Mouse (Mus musculus) gastrocnemius, postnatal 14 days (tissue): Measurements from ENCODE around the gene Ppfia1. TPM values are rescaled to one million over a fixed set of nuclear protein-coding genes. Genes with fewer than 3 reads are reported as not detected.

Source experiments
- DNase-seq: peaks from one replicate; pipeline ENCODE4 v3.0.0; 2021; ENCODE audit warnings: mixed read lengths
- intact Hi-C: fragments of 180-260 bp; cut with DNase I; formaldehyde crosslinking; loops from one replicate; pipeline ENCODE4 v1.15.1; 2025; ENCODE audit warnings: low total_unique reads
- long read RNA-seq, 2 experiments: library from polyadenylated mRNA; stranded (forward); transcript quantifications; one replicate each; pipeline ENCODE4 v2.0.0; 2021
- total RNA-seq, 2 experiments: library from RNA; stranded (reverse); gene quantifications; 2 replicates each; pipeline ENCODE4 v1.2.3; 2021

The Ppfia1 gene
- total RNA-seq, result 10 to 100 TPM; 25.6 to 29.6 TPM
- long read RNA-seq, experiment 1, partial matches to known transcripts, result 4 of 16 reads
- long read RNA-seq, experiment 1, other reads (novel, unspliced or antisense), result 12 of 16 reads
- long read RNA-seq, experiment 2, partial matches to known transcripts, result 1 of 34 reads
- long read RNA-seq, experiment 2, other reads (novel, unspliced or antisense), result 33 of 34 reads

GRCm38 (mm10) chr7:144553237-144554122 lies at the start of gene Ppfia1:
Gene Ppfia1, minus strand, starts transcription at chr7:144553729.
- peak; percentile 99 for DNase-seq
- intact Hi-C loops, result no loop called here

GRCm38 (mm10) chr7:144600333-144600900 lies 46.9 kb upstream of the Ppfia1 start:
- intact Hi-C loops, result no loop called here
- DNase-seq, result no peak

DNA sequence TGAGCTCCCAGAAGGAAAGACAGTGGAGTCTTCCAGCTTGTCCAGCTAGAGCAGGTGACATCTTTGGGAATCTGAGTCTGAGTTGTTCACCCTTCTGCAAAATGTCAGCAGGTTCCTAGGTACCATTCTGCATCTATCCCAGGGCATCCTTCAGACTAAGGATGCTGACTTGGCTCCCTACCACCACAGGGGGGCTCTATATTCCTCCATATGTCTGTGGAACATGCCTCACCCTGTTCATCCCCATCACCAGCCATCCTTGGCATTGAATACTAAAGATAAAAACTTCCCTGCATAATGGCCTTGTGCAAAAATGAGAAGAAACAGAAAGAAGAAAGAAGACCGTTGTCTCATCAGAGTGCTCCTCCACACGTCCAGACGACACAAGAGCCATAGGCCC lies 36.0 kb upstream of the Ppfia1 start:
- no peak for DNase-seq
- intact Hi-C loops, result no loop called here

DNA sequence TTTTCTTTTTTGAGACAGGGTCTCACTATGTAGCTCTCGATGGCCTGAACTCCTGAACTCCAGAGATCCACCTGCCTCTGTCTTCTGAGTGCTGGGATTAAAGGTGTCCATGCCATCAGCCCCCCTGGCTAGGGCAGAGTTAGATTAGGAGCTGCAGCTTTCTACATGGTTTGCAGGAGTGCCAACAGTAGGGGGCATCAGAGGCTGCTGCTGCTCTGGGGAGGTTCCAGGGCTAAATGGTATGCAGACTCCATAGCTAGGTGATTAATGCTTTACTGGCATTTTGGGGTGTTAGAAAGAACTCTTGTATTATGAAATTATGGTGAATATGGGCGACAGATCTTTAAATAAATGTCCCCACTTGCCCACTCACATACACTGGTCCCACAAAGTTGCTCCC lies 33.8 kb upstream of the Ppfia1 start:
- intact Hi-C loops, result loop anchor here (2.0 kb wide), 1 partner anchor 188 kb away; no protein-coding TSS in a partner anchor
- no peak for DNase-seq

DNA sequence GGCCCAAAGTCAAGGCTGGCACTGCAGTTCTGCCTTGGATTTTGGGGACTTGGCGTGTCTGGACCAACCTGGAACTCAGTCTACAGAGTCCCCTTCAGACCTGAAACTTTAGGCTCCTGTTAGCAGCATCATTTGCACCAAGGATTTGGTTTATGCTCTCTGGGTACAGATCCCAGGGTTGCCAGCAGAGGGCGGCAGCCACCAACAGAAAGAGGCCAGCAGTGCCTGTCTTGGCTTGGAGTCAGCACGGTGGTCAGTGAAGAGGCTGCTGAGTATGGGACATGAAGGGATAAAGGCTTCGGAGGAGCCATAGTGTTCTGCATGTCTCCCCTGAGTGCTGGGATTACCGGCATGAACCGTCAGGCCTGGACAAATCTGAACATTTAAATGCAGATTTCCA lies 32.1 kb upstream of the Ppfia1 start:
- intact Hi-C loops, result loop anchor here (2.0 kb wide), 1 partner anchor 189 kb away; no protein-coding TSS in a partner anchor
- peak; percentile 74 for DNase-seq

- intact Hi-C loops, result no loop called here
- peak; percentile 49 for DNase-seq
Measured at GRCm38 (mm10) chr7:144583619-144584018, 30.1 kb upstream of the Ppfia1 start.

DNA sequence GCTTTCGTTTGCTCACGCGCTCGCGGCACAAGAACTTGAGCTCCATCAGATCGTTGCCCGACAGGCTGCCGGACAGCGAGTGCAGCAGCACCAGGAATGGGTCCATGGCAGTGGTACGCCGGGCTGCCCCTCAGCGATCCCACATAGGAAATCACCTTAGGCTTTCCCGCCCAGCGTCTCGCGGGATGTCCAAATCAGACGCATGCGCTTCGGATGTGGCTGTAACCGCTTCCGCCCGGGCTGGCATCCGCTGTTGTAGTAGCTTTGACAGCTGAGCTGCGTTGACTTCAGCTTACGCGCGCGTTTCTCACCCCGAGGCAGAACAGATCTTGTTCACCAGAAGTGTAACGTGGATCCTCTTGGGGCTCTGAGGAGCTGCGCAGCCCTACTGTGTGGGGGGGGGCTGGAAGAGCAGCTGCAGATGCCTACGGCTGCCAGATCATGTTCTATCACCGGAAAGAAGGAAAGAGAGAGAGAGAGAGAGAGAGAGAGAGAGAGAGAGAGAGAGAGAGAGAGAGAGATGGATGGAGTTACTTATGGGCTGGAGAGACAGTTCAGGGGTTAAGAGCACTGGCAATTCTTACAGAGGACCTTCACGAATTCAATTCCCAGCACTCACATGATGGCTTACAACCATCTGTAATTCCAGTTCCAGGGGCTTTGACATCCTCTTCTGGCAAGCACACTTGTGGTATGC lies 28.9 kb upstream of the Ppfia1 start, which contains the start of gene Fadd:
Gene Fadd, minus strand, starts transcription at position 180 of the 697 bp plus-strand sequence.
- intact Hi-C loops, result no loop called here
- peak; percentile 95 for DNase-seq

GRCm38 (mm10) chr7:144581559-144582283 lies 28.2 kb upstream of the Ppfia1 start:
- intact Hi-C loops, result no loop called here
- DNase-seq, result peak; percentile 84

DNA sequence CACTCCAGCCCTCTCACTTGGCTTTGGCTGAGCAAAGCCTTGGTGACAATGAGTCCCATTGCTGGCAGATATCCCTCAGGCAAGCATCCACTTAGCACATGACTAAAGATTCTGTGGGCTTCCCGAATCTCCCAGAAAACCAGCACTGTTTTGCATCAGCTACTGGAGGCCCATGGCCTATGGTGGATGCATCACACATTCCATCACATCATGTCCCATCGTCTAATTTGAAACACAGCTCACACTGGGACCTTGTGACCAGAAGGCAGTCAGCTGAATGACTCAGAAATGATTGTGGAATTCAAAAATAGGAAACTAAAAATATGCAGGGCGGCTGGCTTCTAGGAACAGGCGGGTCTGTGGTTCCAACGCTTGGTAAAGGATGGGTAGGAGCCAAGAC lies 24.3 kb upstream of the Ppfia1 start:
- DNase-seq, result no peak
- intact Hi-C loops, result loop anchor here (10.0 kb wide), 1 partner anchor 113 kb away; no protein-coding TSS in a partner anchor

DNA sequence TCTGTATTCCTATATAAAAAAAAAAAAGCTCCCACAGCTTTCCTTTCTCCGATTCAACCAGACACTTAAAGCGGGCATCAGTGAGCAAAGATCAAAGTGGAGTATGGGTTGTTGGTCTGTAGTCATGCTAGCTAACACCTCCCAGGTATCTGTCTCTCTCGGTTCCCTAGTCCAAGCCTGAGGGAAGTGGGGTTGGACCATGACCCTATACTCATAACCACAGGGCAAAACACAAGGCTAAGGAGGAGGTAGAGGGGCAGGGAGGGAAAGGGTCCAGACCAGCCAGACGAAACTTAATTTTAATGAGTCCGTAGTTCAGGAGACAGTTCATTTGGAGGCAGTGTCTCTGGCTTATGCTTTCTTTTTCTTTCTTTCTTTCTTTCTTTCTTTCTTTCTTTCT lies 18.7 kb upstream of the Ppfia1 start:
- no peak for DNase-seq
- intact Hi-C loops, result loop anchor here (10.0 kb wide), 1 partner anchor 107 kb away; no protein-coding TSS in a partner anchor

- intact Hi-C loops, result loop anchor here (10.0 kb wide), 1 partner anchor 107 kb away; no protein-coding TSS in a partner anchor
Measured at GRCm38 (mm10) chr7:144571598-144571997, 18.1 kb upstream of the Ppfia1 start.

DNA sequence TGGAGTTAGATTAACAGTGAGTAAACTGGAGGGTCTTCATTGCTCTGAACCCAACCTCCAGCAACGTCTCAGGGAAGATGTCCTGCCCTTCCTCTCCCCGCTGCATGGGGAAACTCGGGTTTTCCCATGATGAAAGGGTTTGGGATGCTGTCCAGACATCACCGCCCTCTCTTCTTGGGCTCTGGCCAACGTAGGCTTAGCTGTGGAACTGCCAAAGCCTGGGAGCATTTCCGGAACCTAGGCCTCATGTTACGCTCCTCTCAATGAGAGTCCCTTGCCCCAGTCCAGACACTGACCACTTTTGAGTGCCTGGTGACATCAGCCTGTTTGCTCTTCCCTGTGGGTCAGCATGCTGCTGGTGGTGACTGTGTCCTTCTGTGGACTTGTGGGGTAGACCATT lies 15.9 kb upstream of the Ppfia1 start:
- DNase-seq, result peak; percentile 56
- intact Hi-C loops, result no loop called here

More at GRCm38 (mm10) chr7:144571598-144571997, 18.1 kb upstream of the Ppfia1 start:
- no peak for DNase-seq

DNA sequence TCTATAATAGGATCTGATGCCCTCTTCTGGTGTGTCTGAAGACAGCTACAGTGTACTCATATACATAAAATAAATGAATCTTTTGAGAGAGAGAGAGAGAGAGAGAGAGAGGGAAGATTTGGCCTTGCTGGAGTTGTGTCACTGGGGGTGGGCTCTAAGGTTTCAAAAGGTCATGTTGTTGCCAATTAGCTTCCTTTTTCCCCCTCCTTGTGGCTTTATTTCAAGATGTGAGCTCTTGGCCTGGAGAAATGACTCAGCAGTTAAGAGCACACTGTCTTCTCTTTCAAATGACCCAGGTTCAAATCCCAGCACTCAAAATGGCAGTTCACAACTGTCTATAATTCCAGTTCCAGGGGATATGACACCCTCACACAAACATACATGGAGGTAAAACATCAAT lies 14.6 kb upstream of the Ppfia1 start:
- intact Hi-C loops, result no loop called here
- DNase-seq, result no peak

- no peak for DNase-seq
- intact Hi-C loops, result no loop called here
Measured at GRCm38 (mm10) chr7:144566921-144567682, 13.6 kb upstream of the Ppfia1 start.

DNA sequence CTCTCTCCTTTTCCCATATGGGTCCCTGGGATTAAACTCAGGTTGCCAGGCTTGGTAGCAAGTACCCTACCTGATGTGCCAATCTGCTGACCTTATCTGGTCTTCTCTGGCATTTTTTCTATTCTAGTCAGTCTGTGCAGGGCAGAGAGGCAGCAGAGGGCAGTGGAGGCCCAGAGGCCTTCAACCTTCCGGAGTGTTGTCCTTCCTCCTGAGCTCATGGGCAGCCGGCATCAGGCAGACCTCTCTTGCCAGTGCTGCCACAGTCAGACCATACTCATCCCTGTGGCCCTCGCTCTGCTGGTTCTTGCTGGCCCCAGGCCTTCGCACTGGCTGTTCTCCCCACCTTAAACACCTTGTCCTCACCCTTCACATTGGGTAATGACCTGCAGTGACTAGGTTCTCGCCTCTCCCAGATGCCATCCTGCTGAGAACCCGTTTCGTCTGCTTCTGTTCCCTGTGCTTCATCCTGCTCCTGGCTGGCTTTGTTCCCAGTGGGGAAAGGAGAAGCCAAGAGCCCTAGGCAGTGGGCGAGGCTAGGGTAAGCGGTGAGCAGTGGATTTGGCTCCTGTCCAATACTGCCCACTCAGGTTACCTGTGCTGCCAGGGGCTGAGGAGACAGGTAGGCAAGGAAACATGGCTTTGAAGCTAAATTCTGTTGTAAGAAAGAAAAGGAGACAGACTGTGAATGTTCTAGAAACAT lies 10.1 kb upstream of the Ppfia1 start:
- intact Hi-C loops, result no loop called here
- DNase-seq, result no peak

DNA sequence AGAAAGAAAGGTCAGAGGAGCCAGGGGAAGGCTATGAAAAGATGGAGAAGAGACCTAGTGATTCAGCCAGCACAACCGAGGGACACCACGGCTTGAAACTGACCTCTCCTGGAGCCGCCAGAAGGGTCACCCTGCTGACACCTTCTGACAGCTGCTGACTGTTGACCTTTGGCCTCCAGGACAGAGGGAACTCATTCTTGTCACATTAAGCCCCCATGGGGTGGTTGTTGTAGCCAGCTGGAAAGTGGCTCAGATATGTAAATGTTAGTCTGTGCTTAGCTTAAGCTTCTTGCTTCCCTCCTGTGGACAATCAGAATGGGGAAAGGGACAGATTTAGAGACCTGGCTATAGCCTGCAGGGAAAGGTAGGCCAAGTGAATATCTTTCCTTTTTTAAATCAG lies 8.5 kb upstream of the Ppfia1 start:
- intact Hi-C loops, result no loop called here
- DNase-seq, result no peak

GRCm38 (mm10) chr7:144560594-144560993 lies 7.1 kb upstream of the Ppfia1 start:
- intact Hi-C loops, result no loop called here
- DNase-seq, result no peak

- no peak for DNase-seq
- intact Hi-C loops, result no loop called here
Measured at GRCm38 (mm10) chr7:144558552-144558951, 5.0 kb upstream of the Ppfia1 start.
